Mouse (Mus musculus): ENCODE data around the gene Gm37240.

Gm37240 gene

DNA sequence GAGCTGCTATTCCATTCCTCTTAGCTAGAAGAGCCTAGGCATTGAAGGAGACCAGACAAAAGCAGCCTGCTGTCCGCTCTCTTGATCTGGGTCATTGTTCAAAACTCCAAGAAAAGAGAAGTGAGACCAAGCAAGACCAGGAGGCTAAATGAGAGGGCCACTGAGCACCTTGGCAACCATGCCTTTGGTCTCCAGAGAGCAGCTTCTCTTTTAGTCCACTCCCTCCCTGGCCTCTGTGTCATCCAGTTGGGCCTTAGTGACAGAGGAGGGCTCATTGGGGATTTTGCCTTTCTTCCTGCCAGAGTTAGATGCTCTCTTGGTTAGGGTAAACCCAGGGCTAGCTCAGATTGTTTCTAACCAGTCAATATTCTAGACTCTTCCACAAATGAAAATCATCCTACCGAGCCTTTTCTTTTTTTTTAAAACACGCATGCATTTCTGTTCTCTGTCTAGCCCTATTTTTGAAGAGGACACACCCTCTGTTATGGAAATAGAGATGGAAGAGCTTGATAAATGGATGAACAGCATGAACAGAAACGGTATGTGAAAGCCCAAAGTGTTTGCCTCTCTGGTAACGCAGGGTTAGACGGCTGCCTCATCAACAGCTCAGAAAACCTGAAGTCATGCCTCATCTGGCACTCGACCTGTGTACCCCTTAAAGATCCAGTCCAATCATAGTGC is 1197.1 kb downstream of the Gm37240 start:
- no peak for DNase-seq

DNA sequence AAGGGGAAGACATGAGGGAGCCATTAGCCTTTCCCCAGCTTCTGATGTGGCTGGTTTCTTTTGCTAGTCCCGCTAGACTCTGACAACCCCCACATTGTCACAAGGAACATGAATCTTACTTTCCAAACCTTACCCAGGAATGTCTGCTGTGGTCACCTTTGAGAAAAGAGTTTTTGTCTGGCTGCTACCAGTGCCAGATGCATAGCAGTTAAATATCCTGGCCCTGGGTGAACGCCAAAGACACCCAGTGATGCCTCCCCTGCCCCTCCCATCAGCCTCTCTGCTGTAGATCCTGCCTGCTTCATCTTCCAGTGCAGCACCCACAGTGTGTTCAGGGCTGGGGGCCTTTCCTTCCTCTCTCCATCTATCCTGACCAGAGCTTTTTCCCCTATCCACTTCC is 1197.7 kb downstream of the Gm37240 start:
- DNase-seq = no peak

DNA sequence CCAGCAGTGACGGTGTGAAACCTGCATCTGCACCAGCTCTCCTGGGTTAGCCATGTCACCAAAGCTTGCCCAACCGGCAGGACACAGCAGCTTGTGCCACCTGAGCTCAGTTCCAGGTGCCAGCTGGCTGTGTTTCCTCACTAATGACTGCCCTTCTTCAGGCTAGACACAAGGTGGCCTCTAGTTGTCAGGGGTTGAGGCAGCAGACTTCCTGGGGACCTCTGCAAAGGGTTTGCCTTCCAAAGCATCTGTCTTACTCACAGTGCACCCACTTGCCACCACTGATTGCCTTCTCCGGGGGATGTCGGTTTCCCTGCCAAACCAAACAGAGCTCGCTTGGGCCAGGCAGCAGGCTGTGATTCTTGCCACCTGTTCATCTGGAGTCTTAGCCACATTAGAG is 1199.1 kb downstream of the Gm37240 start:
- DNase-seq = no peak

- DNase-seq = no peak
Measured at GRCm38 (mm10) chr3:84687488-84687846, 1199.9 kb downstream of the Gm37240 start.

- no peak for DNase-seq
Measured at GRCm38 (mm10) chr3:84686799-84687487, 1200.4 kb downstream of the Gm37240 start.

DNA sequence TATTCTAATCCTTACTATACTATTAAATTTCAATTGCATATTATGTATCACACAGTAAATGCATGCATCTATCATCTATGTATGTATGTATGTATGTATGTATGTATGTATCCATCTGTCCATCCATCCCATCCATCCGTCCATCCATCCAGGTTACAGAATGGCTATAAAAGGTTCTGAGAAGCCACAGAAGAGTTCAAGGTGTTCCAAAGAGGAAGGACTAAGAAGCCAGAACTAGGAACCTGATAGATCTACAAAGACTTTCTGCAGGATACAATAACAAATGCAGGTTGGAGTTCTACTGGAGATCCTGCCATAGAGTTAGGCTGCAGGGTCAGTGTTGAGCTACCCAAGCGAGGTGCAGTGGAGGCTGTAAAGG is 1201.0 kb downstream of the Gm37240 start:
- no peak for DNase-seq

- no peak for DNase-seq
Measured at GRCm38 (mm10) chr3:84685662-84686293, 1201.5 kb downstream of the Gm37240 start.

- DNase-seq = no peak
Measured at GRCm38 (mm10) chr3:84683788-84684187, 1203.5 kb downstream of the Gm37240 start.

DNA sequence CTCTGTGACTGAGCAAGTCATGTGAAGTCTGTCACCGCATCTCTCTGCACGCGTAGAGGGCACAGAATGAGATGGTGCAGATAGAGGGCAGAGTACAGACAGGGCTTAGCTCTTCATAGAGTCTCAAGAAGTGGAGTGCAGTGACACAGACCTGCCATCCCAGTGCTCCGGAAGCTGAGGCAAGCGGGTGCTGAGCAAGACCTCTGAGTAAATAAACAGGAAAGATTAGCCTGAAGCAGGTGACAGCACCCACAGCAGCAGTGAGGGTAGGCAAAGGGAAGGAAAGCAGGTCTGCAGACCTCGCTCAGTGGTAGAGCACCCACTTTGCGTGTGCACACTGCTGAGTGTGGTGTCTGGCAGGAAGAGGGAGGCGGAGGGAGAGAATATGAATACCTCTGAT is 1205.6 kb downstream of the Gm37240 start:
- DNase-seq = peak; percentile 75 to 86

DNA sequence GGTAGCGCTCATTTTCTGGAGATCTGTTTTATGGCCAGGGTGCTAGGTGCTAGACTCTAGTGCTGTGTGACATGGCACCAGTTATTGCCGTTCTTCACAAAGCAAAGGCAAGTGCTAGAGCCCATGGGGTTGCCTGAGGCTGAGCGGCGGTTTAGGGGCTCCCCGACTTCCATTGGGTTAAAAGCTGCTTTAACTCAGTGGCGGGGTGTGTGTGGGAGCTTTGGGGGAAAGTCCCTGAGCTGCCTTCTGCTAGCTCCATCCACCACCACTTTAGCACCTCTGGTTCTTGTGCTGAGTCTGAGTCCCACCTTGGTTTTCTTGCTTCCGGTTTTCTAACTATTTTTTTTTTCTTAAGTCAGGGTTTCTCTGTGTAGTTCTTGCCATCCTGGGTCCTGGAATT is 1207.3 kb downstream of the Gm37240 start:
- peak; percentile 41 to 55 for DNase-seq

- no peak for DNase-seq
Measured at GRCm38 (mm10) chr3:84679542-84679941, 1207.8 kb downstream of the Gm37240 start.

DNA sequence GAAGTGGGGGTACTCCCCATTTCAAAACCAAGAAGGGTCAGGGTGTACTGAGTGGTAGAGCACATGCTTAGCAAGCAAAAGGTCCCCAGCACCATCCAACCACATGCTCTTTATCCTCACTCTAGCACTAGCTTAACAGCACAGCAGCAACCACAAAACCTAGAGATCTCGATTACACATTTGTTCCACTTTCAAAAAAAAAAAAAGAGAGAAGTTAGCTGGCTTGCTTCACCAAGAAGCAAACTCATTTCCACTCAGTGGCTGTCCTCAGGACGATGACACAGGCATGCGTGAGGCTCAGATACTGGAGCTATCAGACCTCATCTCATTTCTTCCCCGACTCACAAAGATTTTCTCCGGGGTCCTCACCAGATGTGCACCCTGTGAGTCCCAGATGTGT is 1208.4 kb downstream of the Gm37240 start:
- no peak for DNase-seq

- no peak for DNase-seq
Measured at GRCm38 (mm10) chr3:84675710-84676109, 1211.6 kb downstream of the Gm37240 start.

GRCm38 (mm10) chr3:84673552-84673951 is 1213.8 kb downstream of the Gm37240 start:
- no peak for DNase-seq

- DNase-seq = no peak
Measured at GRCm38 (mm10) chr3:84672136-84672535, 1215.2 kb downstream of the Gm37240 start.

- DNase-seq = no peak
Measured at GRCm38 (mm10) chr3:84668957-84669356, 1218.4 kb downstream of the Gm37240 start.

DNA sequence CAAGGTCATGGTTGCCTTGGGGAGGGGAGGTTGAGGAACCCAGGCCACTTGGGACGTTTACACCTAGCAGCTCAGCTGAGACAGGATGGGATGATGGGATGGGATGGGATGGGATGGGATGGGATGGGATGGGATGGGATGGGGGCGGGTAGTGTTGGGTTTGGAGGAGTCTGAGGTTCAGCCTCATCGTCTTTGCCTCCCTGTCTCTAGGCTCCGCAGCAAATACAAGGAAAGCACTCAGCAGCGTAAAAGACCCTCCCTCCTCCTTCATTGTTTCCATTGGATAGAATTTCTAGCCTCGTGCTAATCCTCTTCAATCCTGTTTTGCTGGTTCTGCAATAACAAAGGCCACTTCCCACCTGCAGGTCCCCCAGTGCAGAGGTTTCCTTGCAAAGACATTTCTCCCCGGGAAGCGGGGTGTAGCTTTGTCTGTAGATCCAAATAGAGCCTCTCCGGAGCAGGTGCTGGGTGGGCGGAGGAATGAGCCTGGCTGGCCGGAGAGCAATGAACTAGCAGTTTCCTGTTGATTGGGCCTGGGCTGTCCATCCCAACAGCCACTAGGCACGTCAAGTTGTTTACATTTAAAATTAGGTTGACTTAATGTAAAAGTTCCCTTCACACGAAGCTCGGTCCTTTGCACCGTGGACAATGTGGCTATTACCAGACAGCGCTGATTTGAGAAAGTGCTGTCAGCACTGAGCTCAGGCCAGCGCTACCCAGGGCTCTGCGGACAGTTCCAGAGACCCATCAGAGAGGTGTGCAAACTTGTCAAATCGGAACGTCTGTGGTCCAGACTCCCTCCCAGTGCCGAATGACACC is 1221.9 kb downstream of the Gm37240 start:
- no peak for DNase-seq

DNA sequence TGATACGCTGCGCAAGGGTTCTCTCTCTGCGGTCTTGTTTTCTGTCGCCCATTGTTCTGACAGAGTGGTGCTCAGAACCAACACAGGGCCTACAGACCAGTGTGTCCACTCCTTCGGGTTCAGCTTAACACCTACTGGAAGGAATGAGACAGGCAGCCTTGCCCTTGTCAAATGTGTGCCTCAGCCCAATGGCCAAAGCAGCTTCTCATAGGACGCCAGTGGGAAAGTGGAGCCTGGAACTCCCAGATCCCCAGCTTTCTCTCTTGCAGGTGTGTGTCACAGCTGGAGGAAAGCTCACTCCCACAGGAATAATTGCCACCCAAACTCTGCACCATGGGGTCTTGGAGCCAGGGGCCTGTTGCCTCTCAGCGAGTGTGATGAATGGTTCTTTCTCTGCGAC is 1222.6 kb downstream of the Gm37240 start:
- DNase-seq = no peak

GRCm38 (mm10) chr3:84663858-84664257 is 1223.5 kb downstream of the Gm37240 start:
- no peak for DNase-seq

- no peak for DNase-seq
Measured at GRCm38 (mm10) chr3:84663079-84663478, 1224.2 kb downstream of the Gm37240 start.

DNA sequence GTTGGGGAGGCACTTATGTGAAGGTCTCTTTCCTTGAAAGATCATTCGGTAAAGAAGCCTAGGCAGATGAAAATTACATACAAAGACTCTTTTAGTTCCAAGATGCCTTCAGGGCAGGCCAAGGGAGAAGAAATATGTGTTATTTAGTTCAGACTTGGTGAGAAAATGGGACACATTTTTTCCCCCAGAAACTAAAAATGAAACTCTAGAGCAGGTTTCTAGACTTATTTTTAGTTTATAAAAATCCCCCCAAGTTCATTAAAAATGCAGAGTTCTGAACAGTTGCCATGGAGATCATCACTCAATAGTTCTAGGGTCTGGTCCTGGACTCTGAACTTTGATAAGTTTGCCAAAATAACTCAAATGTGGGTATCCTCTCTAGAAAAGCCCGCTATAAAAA is 1226.9 kb downstream of the Gm37240 start:
- no peak for DNase-seq

DNA sequence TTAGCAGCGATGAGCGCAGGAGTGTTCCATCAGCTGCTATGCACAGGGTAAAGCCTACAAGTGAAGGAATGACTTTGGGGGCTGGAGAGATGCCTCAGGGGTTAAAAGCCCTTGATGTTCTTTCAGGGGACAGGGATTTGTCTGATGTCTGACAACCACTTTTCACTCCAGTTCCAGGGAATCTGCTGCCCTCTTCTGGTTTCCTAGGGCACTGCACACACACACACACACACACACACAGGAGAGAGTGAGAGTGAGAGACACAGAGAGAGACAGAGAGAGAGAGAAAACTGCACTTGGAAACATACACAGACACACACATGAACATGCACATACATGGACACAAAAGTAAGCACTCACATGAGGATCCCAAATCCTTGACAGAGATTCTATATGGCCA is 1228.4 kb downstream of the Gm37240 start:
- DNase-seq = no peak

- no peak for DNase-seq
Measured at GRCm38 (mm10) chr3:84658017-84658416, 1229.3 kb downstream of the Gm37240 start.

Data from thymus, postnatal 36 days (tissue).